21 mouse cellular contexts compared by ENCODE assay signal in the genomic region with DNA sequence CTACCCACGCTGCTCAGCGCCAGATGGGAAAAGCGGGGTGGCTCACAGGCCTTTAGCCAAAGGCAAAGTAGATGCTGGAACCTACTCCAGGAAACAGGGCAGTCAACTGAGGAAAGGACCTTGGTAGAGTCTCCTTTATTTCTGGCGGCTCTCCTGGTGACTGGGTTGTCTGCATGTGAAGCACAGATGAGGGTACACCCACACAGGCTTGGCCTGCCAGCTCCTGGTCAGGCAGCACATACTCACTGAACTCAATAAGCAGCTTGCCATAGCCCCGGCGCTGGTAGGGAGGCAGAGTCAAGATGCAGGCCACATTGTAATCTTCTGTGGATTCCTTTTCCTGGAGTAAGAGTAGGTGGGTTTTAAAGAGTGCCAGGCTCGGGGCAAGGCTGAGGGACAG. TPM values are rescaled to one million over a fixed set of nuclear protein-coding genes. Genes with fewer than 3 reads are reported as not detected.
DNase-seq lines count a peak whose midpoint lies in the region; ATAC-seq lines count a peak whose summit lies in the region.
"Had no signal": no experiment of that assay in that cellular context is flagged by ENCODE, and none has a peak within 500 bp of the region (broad histone marks: within the 10 kb centered on the region; RNA-seq: fewer than 3 reads in every experiment).

No protein-coding gene starts in this region.

- peak overlapping the region; percentile 36; the same call in 1 of the 2 replicates for H3K9ac ChIP-seq in hindbrain, embryonic 13.5 days
- H3K9ac ChIP-seq in hindbrain, embryonic 12.5 days = no peak overlapping the region
- H3K9ac ChIP-seq: forebrain, embryonic 15.5 days had no signal

- H3K36me3 ChIP-seq in hindbrain, embryonic 13.5 days = peaks cover 65% of the 10 kb centered on the region
- H3K36me3 ChIP-seq in hindbrain, embryonic 12.5 days = peaks cover 60% of the 10 kb centered on the region
- H3K36me3 ChIP-seq in midbrain, embryonic 10.5 days = peaks cover 63% of the 10 kb centered on the region

- no peak for ATAC-seq in hindbrain, embryonic 13.5 days (ENCODE audit: low FRiP score)
- ATAC-seq in hindbrain, embryonic 12.5 days (ENCODE audit: low FRiP score) = no peak
- ATAC-seq: forebrain, embryonic 15.5 days; hindbrain, embryonic 16.5 days; inflammation-experienced regulatory T-cells, adult 6 months had no signal

- intact Hi-C loops in left cerebral cortex, postnatal 36 days (cut with DNase I) = loop anchor here (5.0 kb wide), 1 partner anchor 42 kb away; no protein-coding TSS in a partner anchor
- intact Hi-C loops in left cerebral cortex, postnatal 10 days (cut with DNase I) = no loop called here

- no peaks in the 10 kb centered on the region for H3K9me3 ChIP-seq in hindbrain, embryonic 13.5 days
- H3K9me3 ChIP-seq in hindbrain, embryonic 12.5 days (replicated peaks) = no peaks in the 10 kb centered on the region
- no peaks in the 10 kb centered on the region for H3K9me3 ChIP-seq in midbrain, embryonic 10.5 days (replicated peaks)
- H3K9me3 ChIP-seq: forebrain, embryonic 15.5 days; hindbrain, embryonic 10.5 days had no signal

- H3K4me2 ChIP-seq in hindbrain, embryonic 13.5 days = no peak overlapping the region
- no peak overlapping the region for H3K4me2 ChIP-seq in hindbrain, embryonic 12.5 days (replicated peaks)
- H3K4me2 ChIP-seq: forebrain, embryonic 15.5 days had no signal

- 94% methylated on average over 7 of the region's 7 CpGs for WGBS in hindbrain, embryonic 13.5 days
- 92% methylated on average over 7 of the region's 7 CpGs for WGBS in hindbrain, embryonic 12.5 days
- WGBS in midbrain, embryonic 10.5 days = 95% methylated on average over 7 of the region's 7 CpGs

- no peak overlapping the region for H3K4me3 ChIP-seq in hindbrain, embryonic 13.5 days
- no peak overlapping the region for H3K4me3 ChIP-seq in hindbrain, embryonic 12.5 days
- H3K4me3 ChIP-seq in midbrain, embryonic 10.5 days = no peak overlapping the region
- H3K4me3 ChIP-seq: forebrain, embryonic 15.5 days; hindbrain, embryonic 10.5 days had no signal

- peak; percentile 17 for DNase-seq in cerebellum, adult 9-10 months
- no peak for DNase-seq in cerebellum, postnatal 36 days
- peak; percentile 16 to 41 for DNase-seq in left cerebral cortex, postnatal 36 days (ENCODE audit: low spot score in 2 of 2)
- DNase-seq in left cerebral cortex, postnatal 10 days (ENCODE audit: extremely low spot score in 1 of 2, low spot score in 2 of 2) = no peak
- DNase-seq in midbrain, embryonic 10.5 days (ENCODE audit: low spot score) = no peak
- DNase-seq: adrenal gland, postnatal 10 days; cerebellum, adult 18-20 months; cerebellum, postnatal 14 days; gastrocnemius, postnatal 36 days; heart, adult 11 months; heart, postnatal 10 days had no signal

- H3K27me3 ChIP-seq in hindbrain, embryonic 13.5 days = no peaks in the 10 kb centered on the region
- H3K27me3 ChIP-seq in hindbrain, embryonic 12.5 days = no peaks in the 10 kb centered on the region
- no peaks in the 10 kb centered on the region for H3K27me3 ChIP-seq in midbrain, embryonic 10.5 days (ENCODE audit: low read depth, poor library complexity, severe bottlenecking)
- H3K27me3 ChIP-seq: forebrain, embryonic 15.5 days had no signal

- H3K27ac ChIP-seq in hindbrain, embryonic 13.5 days = no peak overlapping the region
- H3K27ac ChIP-seq in hindbrain, embryonic 12.5 days = no peak overlapping the region
- H3K27ac ChIP-seq in midbrain, embryonic 10.5 days (replicated peaks) = no peak overlapping the region
- H3K27ac ChIP-seq: forebrain, embryonic 15.5 days; hindbrain, embryonic 10.5 days had no signal

- H3K4me1 ChIP-seq in hindbrain, embryonic 13.5 days (replicated peaks) = peaks cover 47% of the 10 kb centered on the region
- peaks cover 39% of the 10 kb centered on the region for H3K4me1 ChIP-seq in hindbrain, embryonic 12.5 days
- peaks cover 46% of the 10 kb centered on the region for H3K4me1 ChIP-seq in midbrain, embryonic 10.5 days

RNA-seq across cellular contexts. Expression of a gene that starts 3.5 kb away (rescaled TPM):
- polyA plus RNA-seq in hindbrain, embryonic 13.5 days (2015; fragmentation: Nextera tagmentation; extraction: Ambion mirVana) = 71.2 and 80.6 TPM in 2 replicates
- polyA plus RNA-seq in hindbrain, embryonic 12.5 days (2016; fragmentation: Nextera tagmentation; extraction: Ambion mirVana) = 114 and 126 TPM in 2 replicates
- 10 to 100 TPM; 73.2 to 74.8 TPM for total RNA-seq in left cerebral cortex, postnatal 36 days (2021)
- 10 to 100 TPM; 68.2 to 71.7 TPM for total RNA-seq in left cerebral cortex, postnatal 10 days (2021)
- 186 and 200 TPM in 2 replicates for polyA plus RNA-seq in midbrain, embryonic 10.5 days (2016; fragmentation: Nextera tagmentation; extraction: Ambion mirVana)

RNA-seq across cellular contexts. Expression of a gene that starts 4.9 kb away (rescaled TPM):
- polyA plus RNA-seq in hindbrain, embryonic 13.5 days (2015; fragmentation: Nextera tagmentation; extraction: Ambion mirVana) = 77.2 and 79.7 TPM in 2 replicates
- 73.2 and 76.5 TPM in 2 replicates for polyA plus RNA-seq in hindbrain, embryonic 12.5 days (2016; fragmentation: Nextera tagmentation; extraction: Ambion mirVana)
- total RNA-seq in left cerebral cortex, postnatal 36 days (2021) = 100 to 1,000 TPM in 1 of 2 experiments, 10 to 100 TPM in 1; 80.4 to 105 TPM
- total RNA-seq in left cerebral cortex, postnatal 10 days (2021) = 10 to 100 TPM; 70.9 to 79.7 TPM
- 65.6 and 74.8 TPM in 2 replicates for polyA plus RNA-seq in midbrain, embryonic 10.5 days (2016; fragmentation: Nextera tagmentation; extraction: Ambion mirVana)

RNA-seq across cellular contexts. Expression of a gene that starts 32.2 kb away (rescaled TPM):
- polyA plus RNA-seq in hindbrain, embryonic 13.5 days (2015; fragmentation: Nextera tagmentation; extraction: Ambion mirVana) = 30.1 and 35.2 TPM in 2 replicates
- 38.4 and 41.5 TPM in 2 replicates for polyA plus RNA-seq in hindbrain, embryonic 12.5 days (2016; fragmentation: Nextera tagmentation; extraction: Ambion mirVana)
- 10 to 100 TPM; 18.1 to 19.8 TPM for total RNA-seq in left cerebral cortex, postnatal 36 days (2021)
- 10 to 100 TPM; 21.3 to 21.9 TPM for total RNA-seq in left cerebral cortex, postnatal 10 days (2021)
- polyA plus RNA-seq in midbrain, embryonic 10.5 days (2016; fragmentation: Nextera tagmentation; extraction: Ambion mirVana) = 28.7 and 31.2 TPM in 2 replicates

RNA-seq across cellular contexts. Expression of a gene that starts 37.3 kb away (rescaled TPM):
- 2.2 and 2.9 TPM in 2 replicates for polyA plus RNA-seq in hindbrain, embryonic 13.5 days (2015; fragmentation: Nextera tagmentation; extraction: Ambion mirVana)
- 2.6 and 3.2 TPM in 2 replicates for polyA plus RNA-seq in hindbrain, embryonic 12.5 days (2016; fragmentation: Nextera tagmentation; extraction: Ambion mirVana)
- total RNA-seq in left cerebral cortex, postnatal 36 days (2021) = 1 to 10 TPM; 6.6 to 7.3 TPM
- 1 to 10 TPM; 8.3 to 9.2 TPM for total RNA-seq in left cerebral cortex, postnatal 10 days (2021)
- 1.6 and 2.3 TPM in 2 replicates for polyA plus RNA-seq in midbrain, embryonic 10.5 days (2016; fragmentation: Nextera tagmentation; extraction: Ambion mirVana)

RNA-seq across cellular contexts. Expression of a gene that starts 44.7 kb away (rescaled TPM):
- 0.21 TPM in 1 of 2 replicates, not detected in the other for polyA plus RNA-seq in hindbrain, embryonic 13.5 days (2015; fragmentation: Nextera tagmentation; extraction: Ambion mirVana)
- polyA plus RNA-seq in hindbrain, embryonic 12.5 days (2016; fragmentation: Nextera tagmentation; extraction: Ambion mirVana) = 0.18 and 0.19 TPM in 2 replicates
- not detected for total RNA-seq in left cerebral cortex, postnatal 36 days (2021)
- total RNA-seq in left cerebral cortex, postnatal 10 days (2021) = not detected
- polyA plus RNA-seq in midbrain, embryonic 10.5 days (2016; fragmentation: Nextera tagmentation; extraction: Ambion mirVana) = 0.16 and 0.29 TPM in 2 replicates
- total RNA-seq: adrenal gland, postnatal 10 days; gastrocnemius, adult 8-10 months; gastrocnemius, postnatal 36 days; heart, postnatal 10 days; MEL had no signal
- polyA plus RNA-seq: C2C12; forebrain, embryonic 15.5 days; heart, embryonic 14.5 days; inflammation-experienced regulatory T-cells, adult 6 months had no signal

Comparison
In these comparisons a context has a peak if more than half of its experiments do, and no peak if none do; other contexts are left out.
1. DNase-seq: peak in cerebellum, adult 9-10 months (single experiment) and left cerebral cortex, postnatal 36 days (2 of 2); none in cerebellum, postnatal 36 days (0 of 2), left cerebral cortex, postnatal 10 days (0 of 2) and midbrain, embryonic 10.5 days (single experiment).